Mouse (Mus musculus): Measurements from ENCODE around the gene Myo1e.

DNA sequence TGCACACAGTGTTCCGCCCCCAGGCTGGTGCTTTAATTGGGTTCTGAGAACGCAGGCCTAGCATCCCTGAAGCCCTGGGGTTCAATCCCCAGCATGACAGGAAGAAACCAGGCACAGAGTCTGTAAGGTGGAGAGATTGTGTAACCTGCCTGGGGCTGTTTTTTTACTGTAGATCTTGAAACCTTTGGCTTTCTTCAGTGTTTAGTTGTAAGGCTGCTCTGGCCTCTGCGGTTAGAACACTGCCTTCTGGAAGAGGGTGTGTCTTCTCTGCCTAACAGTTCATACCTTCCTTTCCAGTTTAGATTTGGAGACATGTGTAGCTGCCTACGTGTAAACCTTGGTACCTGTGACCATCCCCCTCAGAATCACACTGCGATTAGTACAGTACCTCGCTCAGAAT is 67.3 kb downstream of the Myo1e start:
- TF ChIP-seq CTCF (IDR thresholded peaks at IDR 0.05; ENCODE audit: control insufficient read depth, insufficient read depth, insufficient read length): no peak
- TF ChIP-seq USF1 (IDR thresholded peaks at IDR 0.05; ENCODE audit: low read depth): no peak
- TF ChIP-seq MYOG (IDR thresholded peaks at IDR 0.05; ENCODE audit: control insufficient read depth, extremely low read depth, insufficient read length): no peak
- TF ChIP-seq MAX (IDR thresholded peaks at IDR 0.05): no peak
- no peak for TF ChIP-seq MYOD1 (IDR thresholded peaks at IDR 0.05; ENCODE audit: control insufficient read depth, insufficient read length, low read depth)
- no peak for TF ChIP-seq CEBPB (IDR thresholded peaks at IDR 0.05; ENCODE audit: low read depth)

All from C2C12 (cell line).